Mouse (Mus musculus): ENCODE data around the gene Shisa4. TPM values are rescaled to one million over a fixed set of nuclear protein-coding genes. Genes with fewer than 3 reads are reported as not detected.

Gene Shisa4
- total and polyA plus RNA-seq, 2 experiments, result 0.18 to 0.33 TPM

DNA sequence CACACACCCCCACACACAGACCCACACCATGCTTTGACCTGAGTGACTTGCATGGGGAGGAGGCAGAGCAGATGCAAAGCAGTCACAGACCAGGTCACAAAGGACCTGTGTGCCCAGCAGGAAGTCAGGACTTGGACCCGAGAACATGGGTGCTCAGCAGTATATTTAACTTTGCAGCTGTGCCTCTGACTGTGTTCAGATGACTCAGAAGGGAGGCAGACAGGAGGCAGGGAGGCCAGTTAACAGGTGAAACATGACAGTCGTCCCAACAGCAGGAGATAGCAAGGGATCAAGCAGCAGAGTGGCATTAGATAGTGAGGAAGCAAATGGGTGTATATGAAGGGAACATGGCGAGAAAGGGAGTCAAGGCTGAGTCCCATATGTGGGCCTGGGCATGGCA lies 28.1 kb downstream of the Shisa4 start:
- no peaks in the 10 kb centered on the region for H3K27me3 ChIP-seq (ENCODE audit: control insufficient read depth, insufficient read depth, low read length)
- H3K36me3 ChIP-seq (ENCODE audit: control insufficient read depth, insufficient read depth, low read length), result no peaks in the 10 kb centered on the region
- no peak for TF ChIP-seq CTCF (IDR thresholded peaks at IDR 0.05; ENCODE audit: low read depth, low read length)
- TF ChIP-seq POLR2A (IDR thresholded peaks at IDR 0.05; ENCODE audit: extremely low read depth, insufficient read depth, low read length), result no peak
- 87% methylated on average over 3 of the region's 3 CpGs for WGBS
- H3K27ac ChIP-seq (replicated peaks; ENCODE audit: insufficient read depth, low read depth, low read length), result no peak overlapping the region
- H3K4me3 ChIP-seq (ENCODE audit: insufficient read depth, low read depth, low read length), result no peak overlapping the region
- no peak for DNase-seq (ENCODE audit: extremely low read depth, low read depth, low spot score)
- H3K4me1 ChIP-seq (ENCODE audit: control insufficient read depth, insufficient read depth, low read length), result no peaks in the 10 kb centered on the region
- no peaks in the 10 kb centered on the region for H3K79me2 ChIP-seq (ENCODE audit: control insufficient read depth, insufficient read depth, low read length)
- no peak overlapping the region for H3K9ac ChIP-seq (ENCODE audit: low read depth, low read length)

DNA sequence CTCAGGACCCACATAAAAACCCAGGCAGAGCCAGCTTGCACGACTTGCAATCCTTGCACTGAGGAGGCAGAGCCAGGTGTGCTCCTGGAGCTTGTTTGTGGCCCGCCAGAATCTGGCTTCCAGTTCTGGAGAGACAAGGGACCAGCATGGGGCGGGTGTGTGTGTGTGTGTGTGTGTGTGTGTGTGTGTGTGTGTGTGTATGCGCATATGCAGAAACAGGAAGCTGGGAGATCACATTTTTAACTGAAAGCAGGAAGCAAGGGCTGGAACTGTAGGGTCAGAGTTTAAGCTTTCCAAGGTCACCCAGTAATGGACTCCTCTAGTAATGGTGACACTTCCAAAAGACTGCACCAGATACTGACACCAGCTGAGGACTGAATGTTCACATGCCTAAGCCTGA lies 31.0 kb downstream of the Shisa4 start:
- H3K4me1 ChIP-seq (ENCODE audit: control insufficient read depth, insufficient read depth, low read length), result no peaks in the 10 kb centered on the region
- H3K27ac ChIP-seq (replicated peaks; ENCODE audit: insufficient read depth, low read depth, low read length), result no peak overlapping the region
- TF ChIP-seq CTCF (IDR thresholded peaks at IDR 0.05; ENCODE audit: low read depth, low read length), result no peak
- TF ChIP-seq POLR2A (IDR thresholded peaks at IDR 0.05; ENCODE audit: extremely low read depth, insufficient read depth, low read length), result no peak
- DNase-seq (ENCODE audit: extremely low read depth, low read depth, low spot score), result no peak
- no peak overlapping the region for H3K9ac ChIP-seq (ENCODE audit: low read depth, low read length)
- 57% methylated on average over 4 of the region's 4 CpGs for WGBS
- H3K36me3 ChIP-seq (ENCODE audit: control insufficient read depth, insufficient read depth, low read length), result no peaks in the 10 kb centered on the region
- H3K79me2 ChIP-seq (ENCODE audit: control insufficient read depth, insufficient read depth, low read length), result no peaks in the 10 kb centered on the region
- H3K27me3 ChIP-seq (ENCODE audit: control insufficient read depth, insufficient read depth, low read length), result no peaks in the 10 kb centered on the region
- no peak overlapping the region for H3K4me3 ChIP-seq (ENCODE audit: insufficient read depth, low read depth, low read length)

DNA sequence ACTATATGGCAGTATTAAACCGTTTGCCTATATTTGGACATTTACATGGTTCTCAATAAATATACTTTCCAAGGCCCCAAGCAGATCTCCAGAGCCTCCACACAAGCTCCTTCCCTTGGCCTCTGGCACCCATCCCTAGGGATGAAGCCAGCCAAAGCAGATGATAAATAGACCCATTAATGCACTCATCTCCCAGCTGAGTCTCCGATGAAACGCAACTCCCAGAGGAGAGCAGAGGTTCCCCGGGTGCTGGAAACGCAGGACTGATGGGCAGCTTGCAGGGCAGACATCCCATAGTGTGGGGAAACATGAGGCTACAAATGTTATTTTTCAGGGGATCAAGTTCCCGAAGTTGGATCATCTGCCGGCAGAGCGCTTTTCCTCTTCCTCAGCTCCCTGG lies 33.1 kb downstream of the Shisa4 start:
- DNase-seq (ENCODE audit: extremely low read depth, low read depth, low spot score), result no peak
- Histone ChIP-seq H3K9ac (ENCODE audit: low read depth, low read length) (no peak overlapping the region), H3K79me2 (ENCODE audit: control insufficient read depth, insufficient read depth, low read length) (no peaks in the 10 kb centered on the region), H3K27me3 (ENCODE audit: control insufficient read depth, insufficient read depth, low read length) (no peaks in the 10 kb centered on the region), H3K4me1 (ENCODE audit: control insufficient read depth, insufficient read depth, low read length) (no peaks in the 10 kb centered on the region), H3K36me3 (ENCODE audit: control insufficient read depth, insufficient read depth, low read length) (no peaks in the 10 kb centered on the region), H3K4me3 (ENCODE audit: insufficient read depth, low read depth, low read length) (no peak overlapping the region), H3K27ac (replicated peaks; ENCODE audit: insufficient read depth, low read depth, low read length) (no peak overlapping the region)
- TF ChIP-seq POLR2A (IDR thresholded peaks at IDR 0.05; ENCODE audit: extremely low read depth, insufficient read depth, low read length), result no peak
- TF ChIP-seq CTCF (IDR thresholded peaks at IDR 0.05; ENCODE audit: low read depth, low read length), result no peak
- whole genome bisulfite sequencing, result 84% methylated on average over 8 of the region's 8 CpGs

DNA sequence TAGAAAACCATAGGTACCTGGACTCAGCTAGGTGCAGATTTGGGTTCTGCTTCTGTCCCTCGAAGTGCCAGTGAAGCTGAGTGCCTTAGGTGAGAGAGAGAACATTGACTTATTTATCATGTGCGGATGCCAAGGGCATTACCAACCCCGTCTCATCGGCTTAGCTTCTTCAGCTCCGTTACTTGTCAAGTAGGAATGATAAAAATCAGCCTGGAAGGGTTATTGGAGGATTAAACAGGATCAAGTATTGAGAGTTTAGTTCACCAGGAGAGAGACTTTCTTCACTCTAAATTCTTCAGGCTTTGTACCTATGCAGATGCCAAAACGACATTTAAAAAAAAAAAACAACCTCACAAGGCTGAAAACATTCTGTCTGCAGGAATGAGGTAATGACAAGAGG lies 44.5 kb downstream of the Shisa4 start:
- no peak overlapping the region for H3K27ac ChIP-seq (replicated peaks; ENCODE audit: insufficient read depth, low read depth, low read length)
- H3K4me1 ChIP-seq (ENCODE audit: control insufficient read depth, insufficient read depth, low read length), result no peaks in the 10 kb centered on the region
- no peaks in the 10 kb centered on the region for H3K27me3 ChIP-seq (ENCODE audit: control insufficient read depth, insufficient read depth, low read length)
- no peak for DNase-seq (ENCODE audit: extremely low read depth, low read depth, low spot score)
- H3K4me3 ChIP-seq (ENCODE audit: insufficient read depth, low read depth, low read length), result no peak overlapping the region
- TF ChIP-seq POLR2A (IDR thresholded peaks at IDR 0.05; ENCODE audit: extremely low read depth, insufficient read depth, low read length) (no peak), CTCF (IDR thresholded peaks at IDR 0.05; ENCODE audit: low read depth, low read length) (no peak)
- WGBS, result 77% methylated on average over 6 of the region's 6 CpGs
- no peaks in the 10 kb centered on the region for H3K79me2 ChIP-seq (ENCODE audit: control insufficient read depth, insufficient read depth, low read length)
- H3K36me3 ChIP-seq (ENCODE audit: control insufficient read depth, insufficient read depth, low read length), result no peaks in the 10 kb centered on the region
- H3K9ac ChIP-seq (ENCODE audit: low read depth, low read length), result no peak overlapping the region

DNA sequence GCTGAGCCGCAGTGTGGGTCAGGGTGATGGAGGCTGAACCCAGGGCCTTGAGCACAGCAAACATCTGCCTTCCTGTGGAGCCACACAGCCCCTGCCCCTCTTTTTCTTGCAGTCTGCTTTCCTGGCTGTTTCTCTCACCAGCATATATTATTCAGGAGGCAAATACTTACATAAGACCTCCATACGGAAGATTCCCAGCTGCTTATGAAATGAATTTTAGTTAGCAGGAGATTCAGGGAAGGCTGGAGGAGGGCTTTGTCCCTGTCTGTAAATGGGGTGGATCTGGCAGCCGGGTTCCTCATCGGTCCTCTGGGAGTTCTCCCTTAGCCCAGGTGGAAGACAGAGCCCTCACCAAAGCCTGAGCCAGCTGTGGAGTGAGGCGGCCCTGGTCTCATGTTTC lies 46.7 kb downstream of the Shisa4 start:
- WGBS, result 80% methylated on average over 5 of the region's 5 CpGs
- peaks cover 4% of the 10 kb centered on the region; the same call in 1 of the 2 replicates for H3K27me3 ChIP-seq (ENCODE audit: control insufficient read depth, insufficient read depth, low read length)
- no peak overlapping the region for H3K9ac ChIP-seq (ENCODE audit: low read depth, low read length)
- no peak for DNase-seq (ENCODE audit: extremely low read depth, low read depth, low spot score)
- no peak overlapping the region for H3K4me3 ChIP-seq (ENCODE audit: insufficient read depth, low read depth, low read length)
- no peaks in the 10 kb centered on the region for H3K4me1 ChIP-seq (ENCODE audit: control insufficient read depth, insufficient read depth, low read length)
- TF ChIP-seq POLR2A (IDR thresholded peaks at IDR 0.05; ENCODE audit: extremely low read depth, insufficient read depth, low read length) (no peak), CTCF (IDR thresholded peaks at IDR 0.05; ENCODE audit: low read depth, low read length) (no peak)
- H3K79me2 ChIP-seq (ENCODE audit: control insufficient read depth, insufficient read depth, low read length), result no peaks in the 10 kb centered on the region
- H3K36me3 ChIP-seq (ENCODE audit: control insufficient read depth, insufficient read depth, low read length), result no peaks in the 10 kb centered on the region
- no peak overlapping the region for H3K27ac ChIP-seq (replicated peaks; ENCODE audit: insufficient read depth, low read depth, low read length)

DNA sequence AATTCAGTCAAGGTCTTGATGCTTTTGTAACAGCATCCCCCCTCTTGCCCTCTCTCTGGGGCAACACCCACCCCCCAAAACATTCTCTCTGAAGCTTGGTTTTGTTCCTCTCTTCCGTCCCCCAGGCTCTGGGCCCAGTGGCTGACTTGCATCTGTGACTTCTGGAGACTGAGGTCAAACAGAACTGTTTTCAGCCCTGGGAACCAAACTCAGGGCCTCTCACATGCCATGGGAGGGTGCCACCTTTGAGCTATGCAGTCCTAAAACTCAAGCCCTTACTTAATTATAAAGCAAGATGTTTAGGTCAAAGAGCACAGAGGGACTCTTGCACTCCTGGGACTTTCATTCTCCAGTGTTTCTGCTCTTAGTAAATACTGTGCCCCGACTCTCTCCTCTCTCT lies 49.1 kb downstream of the Shisa4 start:
- H3K4me1 ChIP-seq (ENCODE audit: control insufficient read depth, insufficient read depth, low read length), result no peaks in the 10 kb centered on the region
- TF ChIP-seq POLR2A (IDR thresholded peaks at IDR 0.05; ENCODE audit: extremely low read depth, insufficient read depth, low read length) (no peak), CTCF (IDR thresholded peaks at IDR 0.05; ENCODE audit: low read depth, low read length) (no peak)
- H3K4me3 ChIP-seq (ENCODE audit: insufficient read depth, low read depth, low read length), result no peak overlapping the region
- H3K27me3 ChIP-seq (ENCODE audit: control insufficient read depth, insufficient read depth, low read length), result peaks cover 4% of the 10 kb centered on the region; the same call in 1 of the 2 replicates
- H3K36me3 ChIP-seq (ENCODE audit: control insufficient read depth, insufficient read depth, low read length), result no peaks in the 10 kb centered on the region
- no peak overlapping the region for H3K27ac ChIP-seq (replicated peaks; ENCODE audit: insufficient read depth, low read depth, low read length)
- no peak for DNase-seq (ENCODE audit: extremely low read depth, low read depth, low spot score)
- no peak overlapping the region for H3K9ac ChIP-seq (ENCODE audit: low read depth, low read length)
- no peaks in the 10 kb centered on the region for H3K79me2 ChIP-seq (ENCODE audit: control insufficient read depth, insufficient read depth, low read length)
- 92% methylated on average over 2 of the region's 2 CpGs for WGBS
